Mouse (Mus musculus): Measurements from ENCODE around the gene Arid1a.

DNA sequence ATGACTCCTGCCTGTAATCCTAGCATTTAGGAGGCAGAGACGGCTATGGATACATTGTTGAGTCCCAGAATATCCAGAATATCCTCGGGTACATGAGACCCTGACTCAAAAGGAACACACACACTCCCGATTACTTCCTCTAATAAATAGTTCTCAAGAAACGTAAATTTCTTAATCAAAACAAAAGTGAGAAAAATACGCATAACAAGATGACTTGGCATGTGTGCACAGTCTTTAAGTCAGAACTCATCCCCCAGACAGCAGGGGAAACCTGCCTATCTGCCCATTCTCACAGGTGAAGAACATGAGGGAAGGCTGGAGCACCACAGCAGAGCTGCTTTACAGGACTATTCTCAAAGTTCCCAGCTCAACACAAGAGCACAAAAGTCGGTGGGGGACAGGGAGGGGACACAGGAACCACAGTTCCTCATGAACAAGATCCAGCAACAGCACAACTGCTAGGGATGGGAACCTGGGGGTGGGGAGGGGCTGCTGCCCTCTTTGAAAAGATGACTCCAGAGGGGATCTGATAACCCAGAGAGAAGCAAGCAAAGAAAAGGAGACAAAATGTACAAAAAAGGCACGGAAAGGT lies 6.3 kb downstream of the Arid1a start:
- TF ChIP-seq CTCF (conservative IDR thresholded peaks at IDR 0.05; ENCODE audit: insufficient read depth, insufficient read length, low read depth, low read length) (no peak), POLR2A (IDR thresholded peaks at IDR 0.05; ENCODE audit: low read depth, low read length) (no peak)
